Mouse (Mus musculus): ENCODE results near the gene Mrpl28.
"Not testable (repeated sequence)": the region's sequence is repeated elsewhere in the genome, so short reads cannot be mapped to it uniquely, and the experiment has no call there.

Mrpl28 gene

DNA sequence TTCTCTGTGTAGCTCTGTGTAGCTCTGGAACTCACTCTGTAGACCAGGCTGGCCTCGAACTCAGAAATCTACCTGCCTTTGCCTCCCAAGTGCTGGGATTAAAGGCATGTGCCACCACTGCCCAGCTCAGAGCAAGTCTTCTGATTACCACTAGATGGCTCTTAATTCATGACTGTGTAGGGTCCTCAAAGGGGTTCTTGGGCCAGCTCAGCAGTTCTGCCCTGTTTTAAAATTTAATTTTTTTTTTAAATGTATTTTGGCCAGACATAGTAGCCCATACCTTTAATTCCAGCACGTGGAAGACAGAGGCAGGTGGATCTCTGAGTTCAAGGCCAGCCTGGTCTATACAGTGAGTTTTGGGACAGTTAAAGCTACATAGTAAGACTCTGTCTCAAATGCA is 51.9 kb downstream of the Mrpl28 start:
- DNase-seq (ENCODE audit: low spot score in 2 of 2) = not testable (repeated sequence)
